Mouse (Mus musculus) kidney, adult 2 months (tissue): Measurements from ENCODE around the gene Coq6. TPM values are rescaled to one million over a fixed set of nuclear protein-coding genes. Genes with fewer than 3 reads are reported as not detected.

ENCODE experiments used
- DNase-seq: peaks from one replicate; pipeline ENCODE4 v3.0.0; 2021
- H3K27ac ChIP-seq: fragments of 200-500 bp; 2 replicates; pipeline ENCODE4 v1.5.1; 2012; ENCODE audit warnings: low read depth, low read length, control low read depth, inconsistent platforms; ENCODE audit not compliant: insufficient read depth
- H3K27me3 ChIP-seq: fragments of 200-500 bp; replicated peaks from 2 replicates; pipeline ENCODE4 v1.6.1; 2012; ENCODE audit warnings: mild to moderate bottlenecking, moderate library complexity, low read length, inconsistent platforms; ENCODE audit not compliant: control insufficient read depth, insufficient read depth
- H3K36me3 ChIP-seq: fragments of 200-500 bp; 2 replicates; pipeline ENCODE4 v1.6.1; 2012; ENCODE audit warnings: mild to moderate bottlenecking, moderate library complexity, low read length, inconsistent platforms; ENCODE audit not compliant: control insufficient read depth, insufficient read depth
- H3K4me1 ChIP-seq: fragments of 200-500 bp; 2 replicates; pipeline ENCODE4 v1.6.1; 2011; ENCODE audit warnings: low read length; ENCODE audit not compliant: control insufficient read depth, insufficient read depth
- H3K4me3 ChIP-seq: fragments of 200-500 bp; 2 replicates; pipeline ENCODE4 v1.5.1; 2011; ENCODE audit warnings: mild to moderate bottlenecking, low read depth, low read length, control low read depth; ENCODE audit not compliant: insufficient read depth
- CTCF ChIP-seq: fragments of 200-500 bp; conservative IDR thresholded peaks from 2 replicates; pipeline ENCODE4 v1.5.1; 2011; ENCODE audit warnings: low read depth, mild to moderate bottlenecking, control low read depth, low read length, moderate library complexity, mixed read lengths; ENCODE audit not compliant: insufficient read depth, insufficient read length
- POLR2A ChIP-seq: fragments of 200-500 bp; IDR thresholded peaks from one replicate; pipeline ENCODE4 v1.6.1; 2011; ENCODE audit warnings: low read depth, low read length, control low read depth
- WGBS: fragments of 180-500 bp; shearing (Covaris S2); methylation state at CpG from one replicate; pipeline ENCODE4 v1.1.7; 2018; 5-methylcytosine and 5-hydroxymethylcytosine counted together
- polyA plus RNA-seq: library from polyadenylated mRNA; depleted of rRNA; stranded (reverse); fragments of >200 nt; gene quantifications from 2 replicates; pipeline ENCODE4 v1.2.3, GENCODE M21; 2012

The Coq6 gene
- polyA plus RNA-seq, 1 experiment, result 47.7 TPM

- Histone ChIP-seq H3K27me3 (no peaks in the 10 kb centered on the region), H3K27ac (no peak overlapping the region), H3K4me1 (no peaks in the 10 kb centered on the region; the same call in 1 of the 2 replicates), H3K36me3 (no peaks in the 10 kb centered on the region), H3K4me3 (no peak overlapping the region; the same call in 1 of the 2 replicates)
- 19% methylated on average over 2 of the region's 2 CpGs for WGBS
- no peak for TF ChIP-seq CTCF
- no peak for TF ChIP-seq POLR2A
- DNase-seq, result no peak
These were observed 1.4 kb downstream of the Coq6 start for GRCm38 (mm10) chr12:84362872-84363271.

DNA sequence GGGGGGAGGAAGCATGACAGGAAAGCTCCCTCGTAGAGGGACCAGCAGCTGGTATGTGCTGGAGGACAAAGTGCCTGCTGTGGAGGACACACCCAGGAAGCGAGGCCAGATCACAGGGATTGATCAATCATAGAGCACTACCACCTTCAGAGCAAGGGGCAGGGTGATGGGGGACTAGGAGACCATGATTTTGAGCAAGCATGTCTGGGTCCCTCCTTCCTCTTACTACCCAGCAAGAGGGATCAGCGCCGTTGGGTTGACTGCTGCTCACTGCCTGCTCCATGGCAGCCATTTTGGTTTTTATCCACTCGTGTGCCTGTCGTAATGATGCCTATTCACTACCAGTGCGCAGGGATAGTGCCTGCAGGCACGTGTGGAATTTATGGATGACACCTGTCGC is 2.8 kb downstream of the Coq6 start:
- H3K27ac ChIP-seq, result no peak overlapping the region
- 75% methylated on average over 9 of the region's 9 CpGs for WGBS
- H3K4me3 ChIP-seq, result no peak overlapping the region
- TF ChIP-seq POLR2A (no peak), CTCF (no peak)
- H3K36me3 ChIP-seq, result no peaks in the 10 kb centered on the region
- no peak for DNase-seq
- no peaks in the 10 kb centered on the region; the same call in 1 of the 2 replicates for H3K4me1 ChIP-seq
- H3K27me3 ChIP-seq, result no peaks in the 10 kb centered on the region

- 94% methylated on average over 6 of the region's 6 CpGs for WGBS
- H3K36me3 ChIP-seq, result no peaks in the 10 kb centered on the region
- no peaks in the 10 kb centered on the region; the same call in 1 of the 2 replicates for H3K4me1 ChIP-seq
- no peak overlapping the region for H3K27ac ChIP-seq
- no peaks in the 10 kb centered on the region for H3K27me3 ChIP-seq
- no peak overlapping the region for H3K4me3 ChIP-seq
- no peak for TF ChIP-seq POLR2A
- no peak for TF ChIP-seq CTCF
- DNase-seq, result no peak
These were observed 3.7 kb downstream of the Coq6 start for GRCm38 (mm10) chr12:84365137-84365536.

- no peaks in the 10 kb centered on the region for H3K27me3 ChIP-seq
- 71% methylated on average over 9 of the region's 9 CpGs for WGBS
- no peak overlapping the region for H3K27ac ChIP-seq
- no peak for TF ChIP-seq CTCF
- TF ChIP-seq POLR2A, result no peak
- no peak for DNase-seq
- H3K4me1 ChIP-seq, result no peaks in the 10 kb centered on the region; the same call in 1 of the 2 replicates
- no peaks in the 10 kb centered on the region for H3K36me3 ChIP-seq
- H3K4me3 ChIP-seq, result no peak overlapping the region
These were observed 5.5 kb downstream of the Coq6 start for GRCm38 (mm10) chr12:84366971-84367370.

DNA sequence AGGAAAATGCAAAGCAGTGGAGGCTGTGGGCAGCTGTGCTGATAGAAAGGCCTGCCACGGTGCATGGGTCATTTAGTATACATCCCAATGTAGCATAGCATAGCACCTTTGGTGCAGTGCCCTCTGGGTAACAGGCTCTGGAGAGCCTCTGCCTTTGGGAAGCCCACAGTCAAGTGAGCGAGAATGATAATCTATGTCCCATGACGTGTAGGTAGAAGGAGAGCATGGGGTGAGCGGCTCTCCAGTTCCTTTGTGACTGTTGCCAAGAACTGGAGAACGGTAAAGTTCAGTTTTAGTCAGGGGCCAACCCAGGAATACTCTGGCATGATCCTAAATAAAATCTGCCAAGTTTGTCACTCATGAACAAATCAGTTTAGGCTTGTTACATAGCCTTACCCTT is 10.2 kb downstream of the Coq6 start:
- H3K27me3 ChIP-seq, result no peaks in the 10 kb centered on the region
- 86% methylated on average over 5 of the region's 5 CpGs for WGBS
- no peak overlapping the region for H3K27ac ChIP-seq
- no peak overlapping the region for H3K4me3 ChIP-seq
- H3K4me1 ChIP-seq, result no peaks in the 10 kb centered on the region
- peaks cover 2% of the 10 kb centered on the region for H3K36me3 ChIP-seq
- no peak for DNase-seq
- no peak for TF ChIP-seq CTCF
- no peak for TF ChIP-seq POLR2A

- DNase-seq, result no peak
- H3K4me1 ChIP-seq, result no peaks in the 10 kb centered on the region
- no peak overlapping the region for H3K27ac ChIP-seq
- no peaks in the 10 kb centered on the region for H3K27me3 ChIP-seq
- no peak overlapping the region for H3K4me3 ChIP-seq
- peaks cover 2% of the 10 kb centered on the region for H3K36me3 ChIP-seq
- 48% methylated on average over 6 of the region's 6 CpGs for WGBS
- TF ChIP-seq POLR2A (no peak), CTCF (no peak)
These were observed 12.5 kb downstream of the Coq6 start for GRCm38 (mm10) chr12:84373831-84374481.

DNA sequence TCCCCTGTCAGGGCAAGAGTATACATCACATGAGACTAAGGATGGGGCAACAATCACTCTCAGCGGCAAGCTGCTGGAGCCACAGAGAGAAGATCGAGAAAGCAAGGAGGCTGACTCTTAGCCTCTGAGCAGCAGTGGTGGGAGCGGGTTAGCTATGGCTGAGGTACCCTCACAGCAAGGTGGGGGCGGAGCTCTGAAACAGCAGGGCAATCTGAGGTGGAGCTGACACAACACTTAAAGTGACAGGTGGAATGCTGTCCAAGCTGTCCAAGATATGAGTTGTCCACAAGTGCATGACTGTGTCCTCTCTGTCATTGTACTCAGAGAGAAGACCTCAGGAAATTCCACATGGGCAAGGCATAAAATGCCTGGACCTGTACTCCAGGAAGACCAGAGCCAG is 20.9 kb downstream of the Coq6 start:
- no peaks in the 10 kb centered on the region; the same call in none of the 2 replicates for H3K36me3 ChIP-seq
- TF ChIP-seq POLR2A (no peak), CTCF (no peak)
- H3K27me3 ChIP-seq, result no peaks in the 10 kb centered on the region
- DNase-seq, result no peak
- no peak overlapping the region for H3K27ac ChIP-seq
- H3K4me1 ChIP-seq, result peaks cover 14% of the 10 kb centered on the region; the same call in 1 of the 2 replicates
- H3K4me3 ChIP-seq, result no peak overlapping the region
- 88% methylated on average over 4 of the region's 4 CpGs for WGBS
